Mouse (Mus musculus): ENCODE data around the gene Tssk3.

DNA sequence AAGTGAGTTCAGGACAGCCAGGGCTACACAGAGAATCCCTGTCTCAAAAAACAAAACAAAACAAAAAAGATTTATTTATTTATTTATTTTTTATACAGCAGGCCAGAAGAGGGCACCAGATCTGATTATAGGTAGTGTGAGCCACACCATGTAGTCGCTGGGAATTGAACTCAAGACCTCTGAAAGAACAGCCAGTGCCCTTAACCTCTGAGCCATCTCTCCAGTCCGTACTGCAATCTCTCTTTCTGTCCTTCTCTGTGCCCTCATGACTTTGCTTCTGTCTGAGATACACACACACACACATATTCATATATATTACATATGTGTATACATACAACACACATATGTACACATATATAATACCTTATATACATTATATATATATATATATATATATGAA is 40.0 kb downstream of the Tssk3 start:
- TF ChIP-seq GATA1 (IDR thresholded peaks at IDR 0.05; ENCODE audit: borderline replicate concordance, low read length) (no peak), FLI1 (IDR thresholded peaks at IDR 0.05; ENCODE audit: low read length) (no peak)

Measured in megakaryocyte, embryonic 14.5 days (primary cell).